In genomic region chr3:57496428-57496827, GRCm38 (mm10) we compare ENCODE assay signal across 23 mouse cellular contexts.
DNase-seq lines count a peak whose midpoint lies in the region; ATAC-seq and TF ChIP-seq lines count a peak whose summit lies in the region.
"Had no signal": no experiment of that assay in that cellular context is flagged by ENCODE, and none has a peak within 500 bp of the region (broad histone marks: within the 10 kb centered on the region; RNA-seq: fewer than 3 reads in every experiment).

No protein-coding gene starts in this region.

- peaks cover 41% of the 10 kb centered on the region for H3K36me3 ChIP-seq in C2C12 (ENCODE audit: control insufficient read depth, insufficient read depth)
- H3K36me3 ChIP-seq in forebrain, embryonic 16.5 days (ENCODE audit: control insufficient read depth, insufficient read depth), result no peaks in the 10 kb centered on the region
- H3K36me3 ChIP-seq: forebrain, embryonic 15.5 days; G1E; hindbrain, embryonic 13.5 days had no signal

- no peak for ATAC-seq in forebrain, embryonic 16.5 days
- ATAC-seq: forebrain, embryonic 15.5 days; hindbrain, postnatal 0 days had no signal

- no peak overlapping the region for H3K4me3 ChIP-seq in C2C12 (ENCODE audit: insufficient read depth, poor library complexity, severe bottlenecking)
- H3K4me3 ChIP-seq in embryonic fibroblast, embryonic 13.5 days (ENCODE audit: insufficient read depth, low read length), result no peak overlapping the region
- no peak overlapping the region for H3K4me3 ChIP-seq in forebrain, embryonic 16.5 days (replicated peaks; ENCODE audit: low read length)
- H3K4me3 ChIP-seq: erythroblast, embryonic 14.5 days; forebrain, embryonic 10.5 days; forebrain, embryonic 15.5 days; hindbrain, embryonic 13.5 days had no signal

- H3ac ChIP-seq in C2C12 (ENCODE audit: control insufficient read depth, insufficient read length, low read depth), result no peak overlapping the region

- H3K4me1 ChIP-seq in embryonic fibroblast, embryonic 13.5 days (ENCODE audit: control insufficient read depth, insufficient read depth, low read length), result peaks cover 12% of the 10 kb centered on the region
- H3K4me1 ChIP-seq in forebrain, embryonic 16.5 days (replicated peaks; ENCODE audit: control insufficient read depth, insufficient read depth, low read length), result no peaks in the 10 kb centered on the region
- H3K4me1 ChIP-seq: forebrain, embryonic 10.5 days; forebrain, embryonic 15.5 days; hindbrain, embryonic 13.5 days had no signal

- no peak for TF ChIP-seq POLR2A in embryonic fibroblast, embryonic 13.5 days (IDR thresholded peaks at IDR 0.05; ENCODE audit: low read depth, low read length)

- H3K79me3 ChIP-seq in C2C12 (ENCODE audit: low read depth), result peaks cover 49% of the 10 kb centered on the region

- peaks cover 95% of the 10 kb centered on the region for H3K79me2 ChIP-seq in C2C12 (ENCODE audit: control insufficient read depth, insufficient read depth)

- H3K27me3 ChIP-seq in C2C12 (ENCODE audit: control insufficient read depth, insufficient read depth, insufficient read length), result no peaks in the 10 kb centered on the region
- H3K27me3 ChIP-seq in forebrain, embryonic 16.5 days (replicated peaks; ENCODE audit: control insufficient read depth, insufficient read depth, low read length), result no peaks in the 10 kb centered on the region
- H3K27me3 ChIP-seq: forebrain, embryonic 15.5 days; hindbrain, embryonic 13.5 days had no signal

- no peak overlapping the region for H3K4me2 ChIP-seq in forebrain, embryonic 16.5 days (ENCODE audit: low read length)
- H3K4me2 ChIP-seq: forebrain, embryonic 15.5 days; heart, embryonic 11.5 days; hindbrain, embryonic 13.5 days had no signal

- H3K27ac ChIP-seq in embryonic fibroblast, embryonic 13.5 days (ENCODE audit: insufficient read depth, low read length), result peak overlapping the region; percentile 1
- H3K27ac ChIP-seq in forebrain, embryonic 16.5 days (ENCODE audit: low read length), result no peak overlapping the region
- H3K27ac ChIP-seq: forebrain, embryonic 10.5 days; forebrain, embryonic 15.5 days; hindbrain, embryonic 13.5 days; hindbrain, postnatal 0 days had no signal

- H3K9me3 ChIP-seq in forebrain, embryonic 16.5 days (ENCODE audit: control insufficient read depth, low read length), result no peaks in the 10 kb centered on the region
- H3K9me3 ChIP-seq: forebrain, embryonic 10.5 days; forebrain, embryonic 15.5 days; hindbrain, embryonic 13.5 days had no signal

- no peak for TF ChIP-seq CTCF in C2C12 (IDR thresholded peaks at IDR 0.05; ENCODE audit: control insufficient read depth, insufficient read depth, insufficient read length)
- no peak for TF ChIP-seq CTCF in embryonic fibroblast, embryonic 13.5 days (IDR thresholded peaks at IDR 0.05; ENCODE audit: borderline replicate concordance, insufficient read depth, low read length)

- H3K9ac ChIP-seq in forebrain, embryonic 16.5 days (replicated peaks; ENCODE audit: low read depth, low read length), result no peak overlapping the region
- H3K9ac ChIP-seq: forebrain, embryonic 15.5 days; hindbrain, embryonic 13.5 days had no signal

- WGBS in forebrain, embryonic 16.5 days, result 78% methylated on average over 2 of the region's 2 CpGs

- peak; percentile 83 for DNase-seq in heart, adult 11 months
- DNase-seq in heart, adult 8-10 months (ENCODE audit: low spot score), result no peak
- DNase-seq in NIH3T3 (ENCODE audit: low read depth), result peak; percentile 38
- DNase-seq in embryo, embryonic 9.5 days (ENCODE audit: extremely low spot score), result no peak
- DNase-seq in c-Kit-positive CD71-positive TER-119-positive erythroid progenitor cells, embryonic 14.5 days (ENCODE audit: low spot score), result no peak
- DNase-seq: adrenal gland, postnatal 10 days; cerebellum, adult 18-20 months; cerebellum, adult 9-11 months; cerebellum, postnatal 36 days; gastrocnemius, postnatal 14 days; heart, postnatal 4 days; kidney, adult 11 months; kidney, adult 9 months had no signal

TF ChIP-seq in C2C12, 6 proteins besides CTCF, POLR2A, EP300 and RAD21:
- no peak for TF ChIP-seq FOSL1 (IDR thresholded peaks at IDR 0.05; ENCODE audit: insufficient read depth, low read length, poor library complexity, severe bottlenecking)
- TF ChIP-seq MYOG (IDR thresholded peaks at IDR 0.05; ENCODE audit: control insufficient read depth, extremely low read depth, insufficient read length), result no peak
- no peak for TF ChIP-seq CEBPB (IDR thresholded peaks at IDR 0.05; ENCODE audit: low read depth)
- TF ChIP-seq USF1 (IDR thresholded peaks at IDR 0.05; ENCODE audit: low read depth), result no peak
- peak; percentile 71 for TF ChIP-seq MYOD1 (IDR thresholded peaks at IDR 0.05; ENCODE audit: control insufficient read depth, insufficient read length, low read depth)
- TF ChIP-seq MAX (IDR thresholded peaks at IDR 0.05), result no peak

Comparison
In these comparisons a context has a peak if more than half of its experiments do, and no peak if none do; other contexts are left out.
1. DNase-seq: peak in heart, adult 11 months (single experiment) and NIH3T3 (single experiment); none in heart, adult 8-10 months (single experiment), embryo, embryonic 9.5 days (single experiment) and c-Kit-positive CD71-positive TER-119-positive erythroid progenitor cells, embryonic 14.5 days (single experiment).